Mouse (Mus musculus): ENCODE results near the gene Map3k10. TPM values are rescaled to one million over a fixed set of nuclear protein-coding genes. Genes with fewer than 3 reads are reported as not detected.

Map3k10 gene
- total and polyA plus RNA-seq, 3 experiments: 7.8 to 16.7 (median 8.2) TPM

DNA sequence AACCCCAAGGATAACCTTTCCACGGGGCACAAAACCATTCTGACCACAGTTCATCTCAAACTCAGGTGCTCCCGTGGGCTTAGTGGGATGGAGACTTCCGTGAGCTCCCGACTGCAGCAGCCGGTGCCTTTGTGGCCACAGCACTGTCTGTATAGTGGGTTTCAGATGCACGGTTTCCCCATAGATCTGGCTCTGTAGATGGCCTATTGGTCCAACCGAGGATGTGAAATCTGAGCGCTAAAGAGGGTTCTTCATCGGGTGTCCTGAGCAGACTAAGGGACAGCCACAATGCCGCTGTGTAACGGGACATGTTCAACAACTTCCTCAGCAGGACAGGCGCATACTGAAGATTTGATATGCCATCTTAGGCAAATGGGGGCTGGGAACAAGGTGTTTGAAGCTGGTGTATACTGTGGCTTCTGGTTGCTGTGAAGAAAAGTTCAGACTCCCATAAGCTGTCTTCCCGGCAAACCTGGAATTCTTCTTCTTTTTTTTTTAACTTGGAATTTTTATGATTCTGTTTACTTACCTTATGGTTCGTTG, 13.9 kb upstream of the Map3k10 start:
- H3K27ac ChIP-seq (ENCODE audit: insufficient read depth, low read depth): no peak overlapping the region
- no peaks in the 10 kb centered on the region for H3K9me3 ChIP-seq (replicated peaks; ENCODE audit: low read length)
- no peaks in the 10 kb centered on the region for H3K36me3 ChIP-seq (replicated peaks in 1 of 2; ENCODE audit: control insufficient read depth in 1 of 2, insufficient read depth in 1 of 2, low read length in 1 of 2)
- peak overlapping the region; percentile 66 to 88 (median 68) for H3K4me3 ChIP-seq (replicated peaks in 1 of 3; ENCODE audit: low read depth in 2 of 3, low read length in 2 of 3, poor library complexity in 1 of 3)
- H3K79me2 ChIP-seq (replicated peaks; ENCODE audit: control insufficient read depth, extremely low read depth, insufficient read depth, poor library complexity, severe bottlenecking): no peaks in the 10 kb centered on the region
- in situ Hi-C loops (cut with MboI; ENCODE audit: low pct_ligation_motif_present, low pct_unique_long_range_greater_than_20kb, low sequenced_read_pairs) (no loop called here), dilution Hi-C loops (cut with MboI; ENCODE audit: extremely low pct_ligation_motif_present, extremely low pct_unique_long_range_greater_than_20kb, low sequenced_read_pairs) (no loop called here)
- TF ChIP-seq POLR2AphosphoS2 (IDR thresholded peaks at IDR 0.05; ENCODE audit: low read depth, low read length) (no peak), CHD1 (IDR thresholded peaks at IDR 0.05; ENCODE audit: low read depth, low read length) (0 out of 2 replicates have a peak, but pooled peaks have one; percentile 39), MEF2A (IDR thresholded peaks at IDR 0.05; ENCODE audit: borderline replicate concordance, low read depth, low read length) (no peak)
- no peaks in the 10 kb centered on the region for H3K27me3 ChIP-seq (replicated peaks)
- H3K9ac ChIP-seq (ENCODE audit: insufficient read depth, low read depth): peak overlapping the region; percentile 87
- H3K4me1 ChIP-seq (ENCODE audit: control insufficient read depth in 1 of 2, insufficient read depth in 2 of 2): peaks cover 10 to 21% of the 10 kb centered on the region in 2 experiments
- no peak for DNase-seq (ENCODE audit: extremely low read depth)
- peak overlapping the region; percentile 68 for H3K4me2 ChIP-seq (ENCODE audit: insufficient read depth, low read depth, poor library complexity, severe bottlenecking)

DNA sequence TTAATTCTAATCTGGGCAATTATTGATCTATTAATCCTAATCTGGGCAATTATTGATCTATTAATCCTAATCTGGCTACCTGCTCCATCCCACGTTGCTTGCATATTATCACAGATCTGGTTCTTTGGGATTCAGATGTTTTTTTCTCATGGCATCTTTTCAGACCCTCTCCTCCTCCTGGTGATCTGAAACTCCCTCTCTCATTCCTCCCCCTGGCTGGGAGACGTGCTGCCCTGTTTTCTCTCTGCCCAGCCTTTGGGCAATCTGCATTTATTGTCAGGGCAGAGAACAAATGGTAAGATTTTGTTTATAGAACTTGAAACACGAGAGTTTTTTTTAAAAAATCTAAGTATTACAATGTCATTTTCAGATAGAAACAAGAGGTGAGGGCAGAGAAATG, 13.4 kb upstream of the Map3k10 start:
- H3K4me3 ChIP-seq (replicated peaks in 1 of 3; ENCODE audit: low read depth in 2 of 3, low read length in 2 of 3, poor library complexity in 1 of 3): no peak overlapping the region
- H3K27ac ChIP-seq (ENCODE audit: insufficient read depth, low read depth): no peak overlapping the region
- H3K4me2 ChIP-seq (ENCODE audit: insufficient read depth, low read depth, poor library complexity, severe bottlenecking): peak overlapping the region; percentile 68; the same call in 1 of the 2 replicates
- no peaks in the 10 kb centered on the region for H3K9me3 ChIP-seq (replicated peaks; ENCODE audit: low read length)
- in situ Hi-C loops (cut with MboI; ENCODE audit: low pct_ligation_motif_present, low pct_unique_long_range_greater_than_20kb, low sequenced_read_pairs): no loop called here
- no peaks in the 10 kb centered on the region for H3K36me3 ChIP-seq (replicated peaks in 1 of 2; ENCODE audit: control insufficient read depth in 1 of 2, insufficient read depth in 1 of 2, low read length in 1 of 2)
- peaks cover 10 to 21% of the 10 kb centered on the region in 2 experiments for H3K4me1 ChIP-seq (ENCODE audit: control insufficient read depth in 1 of 2, insufficient read depth in 2 of 2)
- peak overlapping the region; percentile 87; the same call in 1 of the 2 replicates for H3K9ac ChIP-seq (ENCODE audit: insufficient read depth, low read depth)
- TF ChIP-seq ZMIZ1 (IDR thresholded peaks at IDR 0.05; ENCODE audit: low read depth, low read length): no peak
- no peak for TF ChIP-seq JUN (IDR thresholded peaks at IDR 0.05; ENCODE audit: insufficient read depth, low read depth, low read length)
- TF ChIP-seq SMC3 (IDR thresholded peaks at IDR 0.05; ENCODE audit: low read depth, low read length): no peak
- no peak for TF ChIP-seq GABPA (IDR thresholded peaks at IDR 0.05; ENCODE audit: insufficient replicate concordance, low read depth, low read length)
- no peak for TF ChIP-seq UBTF (IDR thresholded peaks at IDR 0.05; ENCODE audit: low read depth, low read length)
- TF ChIP-seq SIN3A (IDR thresholded peaks at IDR 0.05; ENCODE audit: low read length): no peak
- no peak for TF ChIP-seq IRF4 (IDR thresholded peaks at IDR 0.05; ENCODE audit: low read depth, low read length)
- no peak for TF ChIP-seq CHD1 (IDR thresholded peaks at IDR 0.05; ENCODE audit: low read depth, low read length)
- TF ChIP-seq MAFK (IDR thresholded peaks at IDR 0.05; ENCODE audit: insufficient replicate concordance, low read length): no peak
- TF ChIP-seq POLR2A (IDR thresholded peaks at IDR 0.05; ENCODE audit: low read depth, low read length): no peak
- TF ChIP-seq TCF12 (IDR thresholded peaks at IDR 0.05; ENCODE audit: low read depth, low read length): no peak
- no peak for TF ChIP-seq USF2 (conservative IDR thresholded peaks at IDR 0.05; ENCODE audit: low read depth, low read length)
- no peak for TF ChIP-seq TBP (conservative IDR thresholded peaks at IDR 0.05; ENCODE audit: low read depth, low read length)
- no peak for TF ChIP-seq MAZ (IDR thresholded peaks at IDR 0.05; ENCODE audit: low read depth, low read length)
- TF ChIP-seq ELF1 (IDR thresholded peaks at IDR 0.05; ENCODE audit: low read depth, low read length): no peak
- TF ChIP-seq RCOR1 (conservative IDR thresholded peaks at IDR 0.05; ENCODE audit: low read depth, low read length): no peak
- no peak for TF ChIP-seq EP300 (IDR thresholded peaks at IDR 0.05; ENCODE audit: low read length)
- TF ChIP-seq MEF2A (IDR thresholded peaks at IDR 0.05; ENCODE audit: borderline replicate concordance, low read depth, low read length): no peak
- H3K79me2 ChIP-seq (replicated peaks; ENCODE audit: control insufficient read depth, extremely low read depth, insufficient read depth, poor library complexity, severe bottlenecking): no peaks in the 10 kb centered on the region
- DNase-seq (ENCODE audit: extremely low read depth): no peak
- dilution Hi-C loops (cut with MboI; ENCODE audit: extremely low pct_ligation_motif_present, extremely low pct_unique_long_range_greater_than_20kb, low sequenced_read_pairs): no loop called here
- H3K27me3 ChIP-seq (replicated peaks): no peaks in the 10 kb centered on the region
